Mouse (Mus musculus) testis, postnatal 10 days (tissue): ENCODE results near the gene Ms4a6c.
"Not testable (repeated sequence)": the region's sequence is repeated elsewhere in the genome, so short reads cannot be mapped to it uniquely, and the experiment has no call there.

Source experiments
- DNase-seq: peaks from one replicate; pipeline ENCODE4 v3.0.0; 2021; ENCODE audit warnings: low spot score

Ms4a6c gene

GRCm38 (mm10) chr19:11501326-11501725, 32.2 kb downstream of the Ms4a6c start:
- no peak for DNase-seq

GRCm38 (mm10) chr19:11504857-11505256, 35.7 kb downstream of the Ms4a6c start:
- DNase-seq = no peak

GRCm38 (mm10) chr19:11513458-11513857, 44.3 kb downstream of the Ms4a6c start:
- DNase-seq = no peak

GRCm38 (mm10) chr19:11516246-11516645, 47.1 kb downstream of the Ms4a6c start, which contains the start of gene Ms4a6b:
TSS of gene Ms4a6b (plus strand) at chr19:11516512.
- no peak for DNase-seq

- no peak for DNase-seq
These were observed 47.7 kb downstream of the Ms4a6c start for GRCm38 (mm10) chr19:11516845-11517244.

GRCm38 (mm10) chr19:11517373-11517772, 48.2 kb downstream of the Ms4a6c start:
- not testable (repeated sequence) for DNase-seq

- not testable (repeated sequence) for DNase-seq
These were observed 49.2 kb downstream of the Ms4a6c start for GRCm38 (mm10) chr19:11518356-11518755.

GRCm38 (mm10) chr19:11520146-11520545, 51.0 kb downstream of the Ms4a6c start:
- DNase-seq = no peak
